Mouse (Mus musculus) brain, embryonic 18.5 days (tissue): Measurements from ENCODE around the gene Fap.

ENCODE experiments used
- DNase-seq: peaks from one replicate; pipeline ENCODE4 v3.0.0-alpha.2; 2012; ENCODE audit warnings: low read depth, low spot score

Fap gene

DNA sequence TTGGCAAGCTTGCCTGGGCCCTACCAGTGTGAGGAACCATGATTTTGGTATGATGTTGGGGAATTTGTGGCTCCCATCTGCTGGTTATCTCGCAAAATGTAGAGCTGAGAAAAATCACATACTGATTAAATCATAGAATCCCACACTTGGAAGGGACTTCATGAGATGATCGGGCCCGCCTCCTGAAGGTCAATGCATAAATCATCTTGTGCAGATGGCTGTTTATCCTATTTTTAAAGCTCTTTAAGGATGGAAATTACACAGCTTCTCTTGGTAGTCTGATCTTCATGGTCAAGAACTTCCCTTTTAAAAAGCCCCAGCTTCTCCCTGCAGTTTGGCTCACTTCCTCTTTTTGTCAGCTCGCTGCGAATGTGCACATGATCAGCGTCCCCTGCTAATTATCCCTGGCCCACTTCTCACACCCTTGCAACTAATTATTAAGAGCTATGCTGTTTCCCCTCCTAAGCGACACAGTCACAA lies 113.6 kb downstream of the Fap start:
- no peak for DNase-seq

DNA sequence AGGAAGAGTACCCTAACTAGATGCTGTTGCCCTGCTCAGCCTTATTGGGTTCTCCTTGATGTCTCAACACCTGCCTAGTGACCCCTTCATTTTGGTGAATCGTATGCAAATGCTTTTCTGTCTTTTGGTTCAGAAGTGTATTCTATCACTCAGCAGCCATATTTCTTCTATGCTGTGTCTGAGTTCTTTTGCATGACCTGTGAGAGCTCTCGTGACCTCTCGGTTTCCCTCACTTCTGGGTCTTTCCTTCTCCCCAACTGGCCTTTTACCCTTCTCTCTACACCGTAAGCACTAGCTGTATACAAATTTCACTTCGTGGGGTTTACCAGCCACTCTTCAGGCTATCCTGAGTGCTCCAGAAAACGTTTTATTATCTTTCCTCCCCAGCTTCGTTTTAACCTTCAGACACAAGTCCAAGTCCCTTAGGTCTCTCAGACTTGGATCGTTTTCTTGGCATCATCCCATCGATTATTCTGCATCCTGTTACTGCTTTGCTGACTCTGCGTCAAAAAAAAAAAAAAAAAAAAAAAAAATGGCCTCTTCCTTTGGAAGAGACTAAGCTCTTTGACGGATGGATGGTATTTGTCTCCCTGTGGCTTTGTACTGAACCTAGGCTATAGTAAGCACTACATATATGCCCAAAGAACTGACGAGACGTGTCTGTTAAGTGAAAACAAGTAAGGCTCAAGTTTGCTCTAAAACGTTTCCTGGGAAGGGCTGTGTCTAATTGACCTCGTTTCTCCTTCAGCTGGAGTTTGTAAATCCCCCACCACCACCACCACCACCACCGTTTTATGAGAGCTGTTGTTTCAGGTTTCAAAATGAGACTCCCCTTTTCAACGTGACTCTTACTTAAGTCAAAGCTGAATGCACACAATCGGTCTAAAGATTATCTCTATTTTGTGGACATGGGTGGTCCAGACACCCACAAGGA lies 114.4 kb downstream of the Fap start:
- DNase-seq = no peak

DNA sequence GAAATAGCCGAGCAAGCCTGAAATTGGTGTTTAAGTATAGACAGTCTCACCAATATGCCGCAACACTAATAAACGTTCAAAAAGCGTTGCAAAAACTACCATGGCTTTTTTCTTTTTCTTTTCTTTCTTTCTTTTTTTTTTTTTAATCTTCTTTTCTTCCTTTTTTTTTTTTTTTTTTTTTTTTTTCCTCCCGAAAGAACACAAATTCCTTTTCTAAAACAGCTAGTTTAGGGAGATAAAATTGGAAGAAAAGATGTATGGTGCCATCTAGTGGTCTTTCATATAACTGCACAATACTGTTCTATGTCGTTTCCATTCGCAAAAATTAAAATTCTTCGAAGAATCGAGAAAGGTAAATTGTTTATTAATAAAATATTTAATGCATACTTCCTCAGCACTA lies 115.8 kb downstream of the Fap start:
- DNase-seq = no peak

DNA sequence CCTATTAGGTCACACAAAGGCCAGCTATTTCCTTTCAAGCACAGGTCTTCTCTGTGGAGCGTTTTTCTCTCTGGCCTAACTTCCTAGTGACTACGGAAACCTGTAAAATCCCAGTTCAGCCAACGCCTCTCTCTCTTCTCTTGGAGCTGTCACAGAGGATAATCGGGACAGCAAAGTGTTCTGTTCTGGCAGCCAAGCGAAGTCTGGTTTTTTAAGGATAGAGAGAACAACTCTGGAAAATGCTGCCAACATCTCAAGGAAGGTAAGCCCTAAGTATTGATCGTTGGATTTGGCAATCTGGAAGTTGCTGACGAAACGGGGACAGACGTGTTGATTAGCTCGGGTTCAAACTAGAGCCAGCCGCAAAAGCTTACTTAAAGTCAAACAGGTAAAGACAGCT lies 118.9 kb downstream of the Fap start:
- no peak for DNase-seq

DNA sequence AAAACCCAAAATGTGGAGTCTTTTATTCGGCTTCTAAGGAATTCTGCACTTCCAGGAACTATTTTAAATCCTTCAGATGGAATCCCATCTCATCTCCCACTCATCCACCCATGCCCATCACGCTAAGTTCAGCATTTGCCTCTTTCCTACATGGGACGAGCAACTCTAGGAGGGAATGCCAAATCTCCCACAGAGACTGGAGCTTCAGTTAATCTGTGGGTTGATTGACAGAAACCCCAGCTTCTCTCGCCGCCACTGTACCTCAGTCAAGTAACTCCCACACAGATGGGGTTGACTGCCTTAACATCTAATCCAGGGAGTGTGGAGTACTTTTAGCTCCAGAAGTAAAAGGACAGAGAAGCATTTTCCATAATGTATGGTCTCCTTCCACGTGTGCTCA lies 119.8 kb downstream of the Fap start:
- no peak for DNase-seq
